Mouse (Mus musculus): ENCODE measurements around the gene Gabpb1. TPM values are rescaled to one million over a fixed set of nuclear protein-coding genes. Genes with fewer than 3 reads are reported as not detected.

Gabpb1 gene
- total RNA-seq (2021) = 1 to 10 TPM; 5.6 to 6.0 TPM
- long read RNA-seq, experiment 1, full-length matches to known transcripts = 13 of 20 reads
- long read RNA-seq, experiment 1, partial matches to known transcripts = 0 of 20 reads
- long read RNA-seq, experiment 1, other reads (novel, unspliced or antisense) = 7 of 20 reads
- long read RNA-seq, experiment 2, full-length matches to known transcripts = 4 of 7 reads
- long read RNA-seq, experiment 2, partial matches to known transcripts = 0 of 7 reads
- long read RNA-seq, experiment 2, other reads (novel, unspliced or antisense) = 3 of 7 reads

DNA sequence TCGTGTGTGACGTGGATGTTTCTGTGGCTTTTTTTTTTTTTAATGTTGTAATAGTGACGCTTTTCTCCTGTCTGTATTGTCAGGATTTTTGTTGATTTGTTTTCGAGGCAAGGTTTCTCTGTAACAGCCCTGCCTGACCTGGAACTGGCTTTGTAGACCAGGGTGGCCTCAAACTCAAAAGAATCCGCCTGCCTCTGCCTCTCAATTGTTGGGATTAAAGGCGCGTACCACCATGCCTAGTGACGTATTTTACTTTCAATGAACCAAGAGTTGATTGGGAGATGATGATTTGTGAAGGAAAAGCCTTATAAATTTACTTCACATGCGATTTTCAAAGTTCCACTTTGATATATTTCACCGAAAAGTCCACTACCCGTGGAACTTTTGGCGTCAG, at the start of gene Gabpb1:
Gene Gabpb1 (minus strand): TSS at position 216 of the 394 bp plus-strand sequence.
- no peak for DNase-seq (ENCODE audit: low spot score)

DNA sequence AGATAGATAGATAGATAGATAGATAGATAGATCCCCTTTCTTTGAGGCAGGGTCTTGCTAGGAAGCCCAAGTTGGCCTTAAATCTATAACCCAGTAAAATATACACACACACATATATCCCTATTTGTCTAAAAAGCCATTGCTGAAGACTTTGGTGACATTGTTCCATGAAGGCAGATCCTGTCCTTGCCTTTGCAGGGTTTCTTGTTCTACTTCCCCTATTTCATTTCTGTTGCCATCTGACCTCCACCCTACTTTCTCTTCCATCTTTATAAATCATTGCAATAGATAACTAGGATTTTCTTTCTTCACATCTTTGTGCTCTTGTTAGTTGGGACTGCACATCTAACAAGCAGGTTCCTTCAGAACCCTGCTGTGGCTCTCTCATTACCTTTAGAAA, 36.8 kb upstream of the Gabpb1 start:
- DNase-seq (ENCODE audit: low spot score) = no peak

DNA sequence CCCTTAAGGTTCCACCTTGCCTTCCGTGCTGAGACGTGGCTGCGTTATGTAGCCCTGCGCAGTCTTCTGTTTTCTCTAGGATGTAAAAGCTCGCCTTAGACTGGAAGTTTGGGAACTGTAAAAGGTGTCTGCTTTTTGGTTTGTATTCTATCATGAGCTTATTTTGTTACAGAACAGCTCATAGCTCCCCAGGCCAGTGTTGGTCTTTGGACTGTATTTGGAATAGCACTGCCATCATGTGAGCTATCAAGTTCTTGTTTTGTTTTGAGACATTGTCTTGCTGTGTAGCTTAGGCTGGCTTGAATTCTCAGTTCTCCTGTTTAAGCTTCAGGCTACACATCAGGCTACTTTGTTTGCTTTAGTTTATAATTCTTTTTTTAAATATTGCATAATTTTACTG, 36.4 kb upstream of the Gabpb1 start:
- DNase-seq (ENCODE audit: low spot score) = no peak

DNA sequence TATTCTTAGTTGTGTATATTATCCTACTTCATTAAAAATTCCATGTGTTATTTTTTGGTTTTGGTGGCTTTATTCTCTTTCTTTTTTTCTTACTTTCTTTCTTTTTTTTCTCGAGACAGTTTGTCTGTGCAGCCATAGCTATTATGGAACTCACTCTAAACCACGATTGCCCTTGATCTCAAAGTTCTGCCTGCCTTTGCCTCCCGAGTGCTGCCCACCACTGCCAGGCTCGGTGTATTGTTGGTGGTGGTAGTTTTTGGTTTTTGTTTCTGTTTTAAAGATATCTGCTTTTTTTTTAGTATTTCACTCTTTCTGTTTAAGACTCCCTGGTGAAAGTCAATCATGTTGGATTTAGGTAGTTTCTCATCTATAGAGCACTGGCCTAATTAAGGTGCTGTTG, 32.2 kb upstream of the Gabpb1 start:
- DNase-seq (ENCODE audit: low spot score) = no peak

DNA sequence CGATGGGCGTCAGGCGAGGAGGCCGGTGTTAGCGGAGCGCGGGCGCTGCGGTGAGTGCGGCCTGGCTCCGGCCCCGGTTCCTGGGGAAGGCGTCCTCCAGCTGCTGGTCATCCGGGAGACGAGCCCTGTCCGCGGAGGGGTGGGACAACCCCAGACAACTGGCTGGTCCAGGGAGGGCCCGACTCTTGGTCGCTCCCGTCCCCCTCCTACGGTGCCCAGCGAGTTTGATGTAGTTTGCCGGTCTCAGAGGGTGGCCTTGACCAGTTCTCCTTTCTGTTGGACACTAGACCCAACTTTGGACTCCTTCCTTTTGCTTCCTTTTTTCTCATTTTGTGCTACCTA, 31.3 kb upstream of the Gabpb1 start:
- no peak for DNase-seq (ENCODE audit: low spot score)

DNA sequence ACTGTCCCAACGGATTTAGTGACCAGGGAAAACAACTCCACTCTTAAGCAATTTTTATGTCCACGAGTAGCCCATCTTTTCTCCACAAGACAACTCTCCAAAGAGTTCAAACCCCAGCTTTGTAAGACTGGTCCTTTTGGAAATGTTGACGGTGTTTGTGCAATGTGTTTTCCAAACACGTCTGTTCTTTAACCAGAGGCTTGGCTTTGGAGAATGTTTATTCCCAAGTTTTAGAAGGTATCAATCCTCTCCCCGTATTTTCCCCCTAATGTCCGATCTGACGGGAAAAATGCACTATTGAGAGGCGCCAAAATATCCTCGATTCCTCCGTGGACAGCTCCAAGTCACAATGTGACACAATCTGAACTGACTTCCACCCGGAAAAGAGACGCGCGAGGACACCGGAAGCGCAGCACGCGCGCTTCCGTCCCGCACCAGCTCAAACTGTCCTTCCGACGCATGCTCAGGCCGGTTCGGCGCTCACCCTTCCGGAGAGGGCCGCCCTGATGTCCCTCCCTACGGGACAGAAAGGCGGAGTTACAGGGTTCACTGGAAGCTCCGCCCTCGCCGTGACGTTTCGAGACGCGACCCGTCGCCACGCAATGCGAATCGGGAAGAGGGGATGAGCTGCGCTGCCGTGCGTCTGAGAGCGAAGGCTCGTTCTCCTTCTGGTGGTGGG, 30.8 kb upstream of the Gabpb1 start, which contains the start of gene Usp8:
Gene Usp8 (plus strand): TSS at position 570 of the 679 bp plus-strand sequence.
- DNase-seq (ENCODE audit: low spot score) = peak; percentile 99

DNA sequence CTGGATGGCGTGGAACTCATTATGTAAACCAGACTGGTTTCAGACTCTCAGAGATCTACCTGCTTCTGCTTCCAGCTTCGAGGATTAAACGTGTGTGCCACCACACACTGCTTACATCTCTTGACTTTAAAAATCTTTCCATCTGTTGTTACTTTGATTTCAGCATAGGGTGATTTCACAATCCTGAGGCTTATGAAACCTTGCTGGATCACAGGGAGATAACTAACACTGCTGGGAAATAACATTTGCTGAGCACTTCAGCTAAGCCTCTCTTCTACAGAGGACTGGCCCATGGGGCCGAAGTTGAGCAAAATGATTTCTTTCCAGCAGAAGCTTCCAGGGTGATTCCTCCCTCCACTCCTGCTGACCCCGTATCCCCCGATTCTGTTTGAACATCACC, 19.1 kb upstream of the Gabpb1 start:
- peak; percentile 21 for DNase-seq (ENCODE audit: low spot score)

DNA sequence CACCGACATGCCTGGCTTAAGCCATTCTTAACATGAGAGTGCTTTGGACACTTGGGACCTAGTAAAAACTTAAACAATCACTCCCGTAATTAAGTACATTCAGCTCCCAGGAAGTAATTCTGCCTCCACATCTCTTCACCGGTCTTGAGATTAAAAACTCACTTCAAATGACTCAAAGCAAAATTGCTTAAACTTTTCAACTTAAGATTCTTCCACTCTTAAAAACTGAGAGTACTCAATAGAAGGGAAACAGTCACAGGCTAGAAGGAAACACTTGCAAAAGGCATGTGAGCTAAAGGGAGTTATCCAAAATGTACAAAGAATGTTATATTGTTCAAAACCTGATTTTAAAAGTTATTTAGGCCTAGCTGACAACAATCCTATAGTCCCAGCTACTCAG, 15.2 kb upstream of the Gabpb1 start:
- DNase-seq (ENCODE audit: low spot score) = no peak

DNA sequence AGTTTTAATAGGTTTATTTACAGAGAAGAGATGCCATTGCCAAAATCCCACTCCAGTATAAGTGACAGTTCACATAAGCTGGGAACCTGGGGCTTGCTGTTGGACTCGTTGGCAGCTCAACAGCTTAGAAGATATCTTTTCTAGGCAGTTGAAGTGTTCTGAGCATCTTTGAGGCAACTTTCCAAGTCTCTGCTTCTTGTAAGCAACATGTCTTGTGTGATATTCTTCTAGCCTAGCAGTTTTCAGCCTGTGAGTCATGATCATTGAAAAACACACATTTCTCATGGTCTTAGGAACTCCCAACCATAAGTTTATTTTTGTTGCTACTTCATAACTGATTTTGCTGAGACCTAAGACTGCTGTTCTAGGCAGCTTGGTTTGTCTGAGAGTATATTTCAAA, 6.8 kb upstream of the Gabpb1 start:
- no peak for DNase-seq (ENCODE audit: low spot score)

DNA sequence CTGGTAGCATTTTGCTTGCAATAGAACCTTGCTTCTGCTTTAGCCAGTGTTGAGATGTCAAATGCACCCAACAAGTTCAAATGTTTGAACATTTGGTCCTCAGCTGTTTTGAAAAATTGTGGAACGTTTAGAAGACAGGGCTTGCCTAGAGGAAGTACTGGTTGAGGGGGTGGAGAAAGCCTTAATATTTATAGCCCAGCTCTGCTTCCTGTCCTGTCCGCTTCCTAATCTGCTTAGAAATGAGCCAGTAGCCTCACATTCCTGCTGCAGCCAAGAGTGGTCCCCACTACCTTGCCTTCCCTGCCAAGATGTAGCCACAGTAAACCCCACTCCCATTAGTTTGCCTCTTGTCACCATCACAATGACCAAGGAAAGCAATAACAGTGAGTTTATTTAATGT, 6.2 kb upstream of the Gabpb1 start:
- DNase-seq (ENCODE audit: low spot score) = no peak

DNA sequence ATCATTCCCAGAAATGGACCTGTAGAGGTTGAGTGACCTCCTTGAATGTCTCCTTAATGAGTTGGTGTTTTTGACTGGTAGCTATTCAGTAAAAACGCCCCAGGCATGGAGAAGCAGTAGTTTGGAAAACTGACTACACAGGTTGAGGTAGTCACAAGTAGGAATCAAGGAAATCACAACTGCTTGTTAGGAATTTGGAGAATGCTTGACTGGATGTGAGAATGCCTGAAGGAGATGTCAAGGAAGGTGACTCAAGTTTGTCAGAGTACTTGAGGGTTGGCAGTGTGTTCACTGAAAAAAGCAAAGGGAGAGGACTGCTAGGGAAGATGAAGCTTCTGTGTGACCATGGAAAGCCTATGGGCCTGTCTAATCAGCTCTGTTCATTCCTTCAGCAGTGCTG, 1.2 kb upstream of the Gabpb1 start:
- DNase-seq (ENCODE audit: low spot score) = no peak

DNA sequence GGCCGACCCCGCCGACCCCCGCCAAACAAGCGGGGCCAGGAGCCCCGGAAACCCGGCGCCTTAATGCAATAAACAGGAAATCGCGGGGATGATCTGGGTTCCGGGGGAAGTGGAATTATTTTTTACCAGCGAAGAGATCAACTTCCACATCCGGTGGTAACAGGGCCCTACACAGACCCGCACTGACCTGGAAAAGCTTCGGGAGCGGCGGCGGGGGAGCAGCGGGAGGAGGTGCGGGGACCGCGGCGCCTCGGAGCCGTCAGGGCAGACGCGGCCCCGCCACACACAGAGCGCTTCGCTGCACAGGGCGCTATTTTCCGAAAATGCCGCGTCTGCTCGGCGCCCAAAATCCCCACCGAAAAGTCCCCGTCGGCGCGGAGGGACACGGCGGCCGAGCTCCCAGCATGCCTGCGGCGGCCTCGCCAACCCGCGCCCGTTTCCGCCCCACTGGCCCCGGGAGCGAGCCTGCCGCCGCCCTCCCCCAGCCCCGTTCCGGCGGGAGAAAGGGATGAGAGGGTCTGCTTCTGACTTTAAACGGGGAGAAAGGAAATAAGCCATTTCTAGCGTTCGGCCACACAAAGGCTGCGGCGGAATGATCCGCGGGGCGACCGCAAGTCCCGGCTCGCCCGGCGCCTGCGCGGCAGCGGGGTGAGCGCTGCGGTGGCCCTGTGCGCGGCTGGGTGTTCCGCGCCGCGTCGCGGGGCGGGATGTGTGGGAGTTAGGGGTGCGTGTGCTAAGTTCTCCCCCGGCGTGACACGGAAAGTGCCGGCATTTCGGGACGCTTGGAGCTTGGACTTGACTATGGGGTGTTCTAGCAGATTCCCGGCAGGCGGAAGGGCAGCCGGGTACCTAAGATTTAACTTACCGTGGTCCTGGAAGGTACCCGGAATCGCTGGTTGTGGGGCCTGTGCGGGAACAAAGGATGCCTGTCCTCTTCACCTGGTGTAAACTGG, 692 bp downstream of the Gabpb1 start:
- DNase-seq (ENCODE audit: low spot score) = peak; percentile 76

DNA sequence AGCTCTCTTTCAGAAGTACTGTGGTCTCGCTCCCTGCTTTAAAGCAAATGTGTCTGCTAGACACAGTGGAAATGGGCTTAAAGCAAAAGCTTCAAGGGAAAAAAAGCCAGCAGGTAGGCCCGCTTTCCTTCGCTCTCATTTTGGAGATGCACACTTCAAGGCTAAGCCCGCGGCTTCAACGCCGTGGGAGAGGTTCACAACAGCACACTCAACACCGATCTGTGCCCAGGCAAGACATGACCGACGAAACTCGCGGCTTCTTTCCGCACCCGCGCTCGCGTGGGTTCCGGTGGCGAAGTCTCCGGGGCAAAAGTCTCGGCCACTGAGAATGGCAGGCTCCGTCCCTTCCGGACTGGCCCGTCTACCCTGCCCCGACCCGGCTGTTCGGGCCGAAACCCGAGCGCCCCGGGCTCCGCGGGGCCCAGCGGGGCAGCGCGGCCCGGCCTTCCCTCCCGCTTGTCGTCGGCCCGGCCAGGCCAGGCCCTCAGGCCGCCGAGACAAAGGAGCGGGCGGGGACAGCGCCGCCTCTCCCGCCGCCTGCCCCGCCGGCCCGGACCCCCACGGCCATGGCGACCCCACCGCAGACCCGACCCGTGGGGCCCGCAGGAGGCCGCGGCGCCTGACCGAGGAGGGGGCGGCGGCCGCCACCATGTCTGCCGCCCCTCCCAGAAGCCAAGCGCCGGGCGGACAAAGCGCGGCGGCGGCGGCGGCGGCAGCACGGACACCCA, 1.5 kb downstream of the Gabpb1 start:
- peak; percentile 23 for DNase-seq (ENCODE audit: low spot score)

DNA sequence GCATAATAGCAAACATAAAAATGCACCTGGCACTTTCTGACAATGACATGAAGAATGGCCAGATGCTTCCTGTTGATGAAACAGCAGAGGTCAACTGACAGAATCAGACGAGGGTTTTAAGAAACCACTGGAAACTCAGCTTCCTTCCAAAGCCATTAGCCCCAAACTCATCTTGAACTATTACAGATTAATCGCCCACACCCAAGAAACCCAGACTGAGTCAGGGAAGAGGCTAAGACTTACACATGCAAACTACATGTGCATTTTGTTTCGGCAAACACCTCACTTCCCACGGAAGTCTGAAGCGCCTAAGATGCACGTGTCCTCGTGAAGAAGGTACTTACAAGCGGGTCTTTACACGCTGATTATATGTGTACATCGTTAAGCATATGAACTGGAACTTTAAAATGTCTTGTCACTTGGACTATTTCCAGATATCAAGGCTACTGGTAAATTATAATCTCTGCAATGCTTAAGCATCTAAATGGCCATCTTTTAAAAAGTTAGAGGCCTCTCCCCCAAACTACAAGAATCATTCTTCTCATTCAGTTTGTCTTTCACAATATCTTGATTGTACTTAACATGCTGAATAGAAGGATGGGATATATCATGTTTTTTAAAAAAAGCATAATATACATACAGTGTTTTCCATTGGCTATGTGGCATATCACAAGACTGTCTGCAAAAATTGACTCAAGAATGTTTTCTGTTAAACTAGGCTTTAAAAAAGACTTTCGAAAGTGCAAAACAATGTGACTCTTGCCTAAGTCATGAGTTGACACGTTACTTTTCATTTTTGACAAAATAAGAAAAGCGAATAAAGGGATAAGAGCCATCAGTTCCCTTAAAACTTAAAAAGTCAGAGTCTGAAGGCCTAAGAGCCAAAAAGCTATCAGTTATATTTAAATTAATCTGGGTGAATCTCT, 2.6 kb downstream of the Gabpb1 start:
- DNase-seq (ENCODE audit: low spot score) = no peak

DNA sequence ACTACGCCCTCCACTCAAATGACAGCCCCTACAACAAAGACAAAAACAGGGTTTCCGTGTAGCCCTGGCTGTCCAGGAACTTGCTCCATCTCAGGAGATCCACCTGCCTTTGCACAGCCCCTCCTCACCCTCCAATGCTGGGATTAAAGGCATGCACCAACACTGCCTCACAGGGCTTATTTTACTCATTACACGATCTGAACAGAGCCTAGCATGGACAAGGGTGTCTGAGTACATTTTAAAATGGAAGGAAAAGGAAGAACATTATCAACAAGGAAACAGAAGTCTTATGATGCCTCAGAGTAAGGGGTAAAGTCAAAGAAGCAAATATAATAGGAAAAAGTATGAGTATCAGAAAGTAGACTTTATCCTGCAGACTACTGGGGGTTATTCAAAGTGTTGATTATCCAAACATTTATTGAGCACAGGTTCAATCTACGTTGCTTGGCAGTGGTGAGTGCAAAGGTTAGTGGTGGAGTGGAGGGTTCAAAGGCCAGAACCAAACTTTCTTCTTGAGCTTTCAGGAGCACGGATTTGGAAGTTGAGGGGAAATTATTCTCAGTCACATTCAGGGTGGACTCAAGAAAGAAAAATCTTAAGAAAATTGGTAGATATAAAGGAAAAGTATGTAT, 7.4 kb downstream of the Gabpb1 start:
- DNase-seq (ENCODE audit: low spot score) = no peak

DNA sequence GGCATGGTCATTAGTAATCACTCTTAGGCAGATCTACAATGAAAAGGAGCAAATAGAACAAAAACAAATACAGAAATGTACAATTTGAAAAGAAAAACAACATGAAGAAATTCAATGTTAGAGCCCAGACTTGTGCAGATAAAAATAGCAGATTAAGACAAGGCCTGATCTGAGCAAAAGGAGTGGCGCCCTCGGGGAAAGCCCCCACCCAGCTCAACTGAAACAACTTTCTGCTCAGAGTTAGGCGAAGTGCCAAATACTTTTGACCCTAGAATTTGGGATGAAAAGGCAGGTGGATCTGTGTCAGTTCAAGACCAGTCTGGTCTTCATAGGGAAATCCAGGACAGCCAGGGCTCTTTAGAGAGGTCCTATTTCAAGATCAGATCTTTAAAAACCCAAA, 10.2 kb downstream of the Gabpb1 start:
- DNase-seq (ENCODE audit: low spot score) = no peak

DNA sequence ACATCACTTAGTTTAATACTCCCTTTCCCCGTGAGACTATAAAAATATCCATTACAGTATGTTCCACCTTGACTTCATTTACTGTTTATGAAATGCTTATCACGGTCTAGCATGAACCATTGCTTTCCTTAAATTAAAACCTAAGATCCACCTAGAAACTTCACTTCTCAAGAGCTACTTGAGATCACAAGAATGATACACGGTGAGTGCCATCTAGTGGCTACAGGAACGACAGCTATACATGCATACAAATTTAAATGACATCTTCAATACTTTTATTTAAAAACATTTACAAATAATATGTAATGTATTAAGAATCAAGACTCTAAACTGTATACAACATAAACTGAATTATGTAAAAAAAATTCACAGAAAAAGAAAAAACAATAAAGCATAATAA, 12.7 kb downstream of the Gabpb1 start:
- DNase-seq (ENCODE audit: low spot score) = no peak

DNA sequence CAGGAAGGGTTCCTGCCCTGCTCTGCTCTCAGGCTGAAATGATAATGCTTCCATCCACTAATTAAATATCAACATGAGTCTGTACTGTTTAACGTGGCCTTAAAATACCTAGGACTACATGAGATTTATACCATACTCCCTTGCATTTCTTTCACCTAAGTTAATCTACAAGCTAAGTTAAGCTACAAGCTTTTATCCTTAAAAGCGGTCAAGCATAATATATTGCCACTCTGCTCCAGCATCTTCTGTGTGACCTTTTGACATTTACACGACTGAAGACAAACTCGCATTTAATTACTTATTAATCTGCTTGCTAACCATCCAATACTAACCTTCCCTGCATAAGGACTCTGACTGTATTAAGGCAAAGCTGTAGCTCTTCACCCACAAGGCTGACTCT, 23.2 kb downstream of the Gabpb1 start:
- DNase-seq (ENCODE audit: low spot score) = no peak

DNA sequence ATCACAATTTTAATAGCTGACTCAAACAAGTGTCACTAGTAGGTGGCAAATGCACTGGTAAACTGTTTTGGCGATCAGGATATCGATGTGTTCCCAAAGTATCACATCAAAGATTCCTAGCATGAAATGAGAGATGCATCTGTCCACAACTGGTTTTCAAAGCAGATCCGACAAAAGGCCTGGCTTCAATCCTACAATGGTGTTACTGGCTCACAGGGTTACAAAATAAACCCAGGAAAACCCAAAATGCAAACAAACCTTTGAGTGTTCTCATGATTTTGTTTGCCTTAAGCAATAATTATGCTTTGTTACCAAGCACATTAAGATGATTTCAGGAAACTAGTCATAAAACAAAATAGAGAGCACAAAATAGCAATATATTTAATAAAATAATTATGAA, 28.4 kb downstream of the Gabpb1 start:
- no peak for DNase-seq (ENCODE audit: low spot score)

DNA sequence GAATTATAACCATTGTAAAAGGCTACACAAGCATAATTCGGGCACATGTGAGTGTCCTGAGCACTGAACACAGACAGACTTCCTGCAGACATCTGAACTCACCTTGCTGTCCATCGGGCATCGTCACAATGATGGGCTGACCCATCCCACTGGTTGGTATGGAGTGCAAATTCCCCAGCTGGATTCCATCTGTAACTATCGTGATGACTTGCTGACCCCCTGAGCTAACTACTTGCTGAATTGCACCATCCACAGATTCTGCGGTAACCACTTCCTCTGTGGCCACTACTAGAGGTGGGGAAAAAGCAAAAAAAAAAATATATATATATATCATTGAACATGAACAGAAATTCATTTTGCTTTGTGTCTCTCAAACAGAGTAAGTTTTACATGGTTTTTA, 29.7 kb downstream of the Gabpb1 start:
- DNase-seq (ENCODE audit: low spot score) = no peak
